8 mouse cellular contexts compared by ENCODE assay signal in genomic region chr7:81523663-81524017, GRCm38 (mm10). TPM values are rescaled to one million over a fixed set of nuclear protein-coding genes. Genes with fewer than 3 reads are reported as not detected.
A peak's percentile ranks its signal among the peaks of the same experiment; 100 is the strongest.
DNase-seq lines count a peak whose midpoint lies in the region; ATAC-seq and TF ChIP-seq lines count a peak whose summit lies in the region.

No protein-coding gene starts in this region.

- H3K4me2 ChIP-seq in lung, embryonic 16.5 days (ENCODE audit: low read depth, low read length), result peak overlapping the region; percentile 76
- peak overlapping the region; percentile 72 for H3K4me2 ChIP-seq in embryonic facial prominence, embryonic 15.5 days (replicated peaks)
- H3K4me2 ChIP-seq in intestine, postnatal 0 days (replicated peaks; ENCODE audit: low read depth), result peak overlapping the region; percentile 78
- peak overlapping the region; percentile 58 for H3K4me2 ChIP-seq in neural tube, embryonic 15.5 days

- peak overlapping the region; percentile 85 for H3K9ac ChIP-seq in lung, embryonic 16.5 days (ENCODE audit: low read length)
- peak overlapping the region; percentile 66 for H3K9ac ChIP-seq in embryonic facial prominence, embryonic 15.5 days
- peak overlapping the region; percentile 65 for H3K9ac ChIP-seq in intestine, postnatal 0 days (ENCODE audit: low read depth, low read length)
- peak overlapping the region; percentile 72 for H3K9ac ChIP-seq in neural tube, embryonic 15.5 days (replicated peaks)

- intact Hi-C loops in left cerebral cortex, postnatal 36 days (cut with DNase I), result loop anchor here (2.0 to 5.0 kb wide), 2 partner anchors 49 to 69 kb away; partner anchors contain the start of genes Cpeb1 and Whamm

- ATAC-seq in lung, embryonic 16.5 days (ENCODE audit: low read depth), result 0 out of 2 replicates have a peak, but pooled peaks have one; percentile 14
- no peak for ATAC-seq in embryonic facial prominence, embryonic 15.5 days (ENCODE audit: insufficient number of reproducible peaks, low FRiP score, low TSS enrichment, low read depth)
- ATAC-seq in intestine, postnatal 0 days, result peak; percentile 13; the same call in 1 of the 2 replicates
- peak; percentile 54 for ATAC-seq in neural tube, embryonic 15.5 days (ENCODE audit: low FRiP score)

- DNase-seq in lung, postnatal 10 days, result no peak
- no peak for DNase-seq in cerebellum, adult 9-10 months
- DNase-seq in left cerebral cortex, postnatal 36 days (ENCODE audit: low spot score in 2 of 2), result no peak
- DNase-seq in adrenal gland, adult 8-10 months, result no peak

- peak overlapping the region; percentile 94 for H3K27ac ChIP-seq in lung, embryonic 16.5 days (ENCODE audit: low read length)
- H3K27ac ChIP-seq in embryonic facial prominence, embryonic 15.5 days (replicated peaks), result peak overlapping the region; percentile 97
- peak overlapping the region; percentile 91 for H3K27ac ChIP-seq in intestine, postnatal 0 days (ENCODE audit: low read depth, low read length)
- peak overlapping the region; percentile 98 for H3K27ac ChIP-seq in neural tube, embryonic 15.5 days (replicated peaks)

- H3K4me1 ChIP-seq in lung, embryonic 16.5 days (replicated peaks; ENCODE audit: control insufficient read depth, insufficient read depth, low read length), result peaks cover 8% of the 10 kb centered on the region
- peaks cover 18% of the 10 kb centered on the region for H3K4me1 ChIP-seq in embryonic facial prominence, embryonic 15.5 days
- H3K4me1 ChIP-seq in intestine, postnatal 0 days (replicated peaks; ENCODE audit: control insufficient read depth, insufficient read depth, low read length), result 0 out of 2 replicates have a peak, but pooled peaks cover 5% of the 10 kb centered on the region
- peaks cover 19% of the 10 kb centered on the region for H3K4me1 ChIP-seq in neural tube, embryonic 15.5 days

- H3K27me3 ChIP-seq in lung, embryonic 16.5 days (ENCODE audit: control insufficient read depth, insufficient read depth, low read depth, low read length), result no peaks in the 10 kb centered on the region
- H3K27me3 ChIP-seq in embryonic facial prominence, embryonic 15.5 days, result no peaks in the 10 kb centered on the region
- no peaks in the 10 kb centered on the region for H3K27me3 ChIP-seq in intestine, postnatal 0 days (replicated peaks; ENCODE audit: control insufficient read depth, insufficient read depth, low read length)
- H3K27me3 ChIP-seq in neural tube, embryonic 15.5 days (replicated peaks), result no peaks in the 10 kb centered on the region

- 4% methylated on average over 13 of the region's 13 CpGs for WGBS in lung, embryonic 16.5 days
- 10% methylated on average over 13 of the region's 13 CpGs for WGBS in embryonic facial prominence, embryonic 15.5 days
- WGBS in intestine, postnatal 0 days, result 3% methylated on average over 13 of the region's 13 CpGs
- WGBS in neural tube, embryonic 15.5 days, result 8% methylated on average over 13 of the region's 13 CpGs

- no peak for TF ChIP-seq CTCF in intestine, postnatal 0 days (IDR thresholded peaks at IDR 0.05; ENCODE audit: low read depth)

- peaks cover 8% of the 10 kb centered on the region for H3K36me3 ChIP-seq in lung, embryonic 16.5 days (ENCODE audit: control insufficient read depth, insufficient read depth, low read length)
- peaks cover 19% of the 10 kb centered on the region for H3K36me3 ChIP-seq in embryonic facial prominence, embryonic 15.5 days
- H3K36me3 ChIP-seq in intestine, postnatal 0 days (ENCODE audit: control insufficient read depth, insufficient read depth), result peaks cover 15% of the 10 kb centered on the region; the same call in 1 of the 2 replicates
- H3K36me3 ChIP-seq in neural tube, embryonic 15.5 days, result peaks cover 3% of the 10 kb centered on the region; the same call in 1 of the 2 replicates

- peak overlapping the region; percentile 67 for H3K4me3 ChIP-seq in lung, embryonic 16.5 days (ENCODE audit: low read length)
- H3K4me3 ChIP-seq in embryonic facial prominence, embryonic 15.5 days (replicated peaks), result peak overlapping the region; percentile 85
- H3K4me3 ChIP-seq in intestine, postnatal 0 days (ENCODE audit: low read depth, low read length), result peak overlapping the region; percentile 59
- peak overlapping the region; percentile 69 for H3K4me3 ChIP-seq in neural tube, embryonic 15.5 days (replicated peaks)

- H3K9me3 ChIP-seq in lung, embryonic 16.5 days (ENCODE audit: control insufficient read depth, low read length), result no peaks in the 10 kb centered on the region
- no peaks in the 10 kb centered on the region for H3K9me3 ChIP-seq in embryonic facial prominence, embryonic 15.5 days (replicated peaks)
- no peaks in the 10 kb centered on the region for H3K9me3 ChIP-seq in intestine, postnatal 0 days (ENCODE audit: control insufficient read depth)
- H3K9me3 ChIP-seq in neural tube, embryonic 15.5 days (replicated peaks), result no peaks in the 10 kb centered on the region

RNA-seq across cellular contexts. Expression of gene BC048679, which starts 25.6 kb away (rescaled TPM):
- not detected in 2 replicates for polyA plus RNA-seq in lung, embryonic 16.5 days (2015; fragmentation: Nextera tagmentation; extraction: Ambion mirVana)
- polyA plus RNA-seq in embryonic facial prominence, embryonic 15.5 days (2015; fragmentation: Nextera tagmentation; extraction: Ambion mirVana), result not detected in 2 replicates
- not detected in 2 replicates for polyA plus RNA-seq in intestine, postnatal 0 days (2015; fragmentation: Nextera tagmentation; extraction: Ambion mirVana)
- not detected in 2 replicates for polyA plus RNA-seq in neural tube, embryonic 15.5 days (2015; fragmentation: Nextera tagmentation; extraction: Ambion mirVana)
- total RNA-seq in left cerebral cortex, postnatal 36 days (2021), result not detected
- not detected for total RNA-seq in adrenal gland, adult 8-10 months (2022)

RNA-seq across cellular contexts. Expression of gene Ap3b2, which starts 29.9 kb away (rescaled TPM):
- 0.50 and 0.82 TPM in 2 replicates for polyA plus RNA-seq in lung, embryonic 16.5 days (2015; fragmentation: Nextera tagmentation; extraction: Ambion mirVana)
- polyA plus RNA-seq in embryonic facial prominence, embryonic 15.5 days (2015; fragmentation: Nextera tagmentation; extraction: Ambion mirVana), result 3.5 and 4.6 TPM in 2 replicates
- polyA plus RNA-seq in intestine, postnatal 0 days (2015; fragmentation: Nextera tagmentation; extraction: Ambion mirVana), result 2.3 and 2.7 TPM in 2 replicates
- polyA plus RNA-seq in neural tube, embryonic 15.5 days (2015; fragmentation: Nextera tagmentation; extraction: Ambion mirVana), result 118 and 147 TPM in 2 replicates
- total RNA-seq in left cerebral cortex, postnatal 36 days (2021), result 100 to 1,000 TPM; 143 to 155 TPM
- 10 to 100 TPM; 11.2 to 18.5 (median 14.5) TPM for total RNA-seq in adrenal gland, adult 8-10 months (2022)

RNA-seq across cellular contexts. Expression of gene Fsd2, which starts 43.1 kb away (rescaled TPM):
- polyA plus RNA-seq in lung, embryonic 16.5 days (2015; fragmentation: Nextera tagmentation; extraction: Ambion mirVana), result 1.8 and 2.0 TPM in 2 replicates
- 1.2 and 2.0 TPM in 2 replicates for polyA plus RNA-seq in embryonic facial prominence, embryonic 15.5 days (2015; fragmentation: Nextera tagmentation; extraction: Ambion mirVana)
- polyA plus RNA-seq in intestine, postnatal 0 days (2015; fragmentation: Nextera tagmentation; extraction: Ambion mirVana), result 0.05 and 0.08 TPM in 2 replicates
- 0.28 and 0.31 TPM in 2 replicates for polyA plus RNA-seq in neural tube, embryonic 15.5 days (2015; fragmentation: Nextera tagmentation; extraction: Ambion mirVana)
- under 1 TPM; 0.10 to 0.25 TPM for total RNA-seq in left cerebral cortex, postnatal 36 days (2021)
- 1 to 10 TPM in 3 of 4 experiments, under 1 TPM in 1; 0.66 to 3.4 (median 1.0) TPM for total RNA-seq in adrenal gland, adult 8-10 months (2022)

RNA-seq across cellular contexts. Expression of gene Whamm, which starts 47.4 kb away (rescaled TPM):
- polyA plus RNA-seq in lung, embryonic 16.5 days (2015; fragmentation: Nextera tagmentation; extraction: Ambion mirVana), result 1.8 and 2.7 TPM in 2 replicates
- 4.6 and 6.4 TPM in 2 replicates for polyA plus RNA-seq in embryonic facial prominence, embryonic 15.5 days (2015; fragmentation: Nextera tagmentation; extraction: Ambion mirVana)
- polyA plus RNA-seq in intestine, postnatal 0 days (2015; fragmentation: Nextera tagmentation; extraction: Ambion mirVana), result 5.9 and 6.8 TPM in 2 replicates
- polyA plus RNA-seq in neural tube, embryonic 15.5 days (2015; fragmentation: Nextera tagmentation; extraction: Ambion mirVana), result 6.6 and 8.1 TPM in 2 replicates
- total RNA-seq in left cerebral cortex, postnatal 36 days (2021), result 10 to 100 TPM; 12.3 to 21.0 TPM
- 10 to 100 TPM; 20.7 to 32.3 (median 29.1) TPM for total RNA-seq in adrenal gland, adult 8-10 months (2022)

Comparison
In these comparisons a context has a peak if more than half of its experiments do, and no peak if none do; other contexts are left out.
1. RNA of gene Ap3b2, which starts 29.9 kb away (polyA plus RNA-seq): 118 to 147 TPM in neural tube, embryonic 15.5 days; 3.5 to 4.6 TPM in embryonic facial prominence, embryonic 15.5 days, 2.3 to 2.7 TPM in intestine, postnatal 0 days and 0.50 to 0.82 TPM in lung, embryonic 16.5 days; every median in the first group is over 10 times any median in the second.
2. Peak in every context shown above with its lines, with median percentiles within 50 percentile points of each other: H3K27ac ChIP-seq, H3K4me2 ChIP-seq, H3K4me3 ChIP-seq and H3K9ac ChIP-seq.